In the genomic region with DNA sequence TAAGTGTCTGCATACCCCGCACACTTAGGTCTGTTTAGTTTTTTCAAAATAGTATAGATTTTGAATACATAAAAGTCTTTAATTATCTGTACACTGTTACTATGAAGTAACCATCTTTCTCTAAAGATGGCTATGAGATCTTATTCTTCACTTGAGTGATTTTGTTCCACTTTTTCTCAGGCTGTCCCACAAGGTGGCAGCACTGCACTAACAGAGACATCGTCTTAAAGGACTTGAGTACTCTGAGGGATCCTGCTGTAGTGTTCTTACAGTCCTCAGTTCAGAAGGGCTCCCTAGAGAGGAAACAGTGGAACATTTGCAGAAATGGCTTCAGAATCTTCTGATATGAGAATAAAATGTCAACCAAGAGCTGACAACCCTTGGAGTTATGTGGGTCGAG, we compare ENCODE assay signal across 9 mouse cellular contexts. TPM values are rescaled to one million over a fixed set of nuclear protein-coding genes. Genes with fewer than 3 reads are reported as not detected.
DNase-seq lines count a peak whose midpoint lies in the region; ATAC-seq and TF ChIP-seq lines count a peak whose summit lies in the region.
"Had no signal": no experiment of that assay in that cellular context is flagged by ENCODE, and none has a peak within 500 bp of the region (broad histone marks: within the 10 kb centered on the region; RNA-seq: fewer than 3 reads in every experiment).

No protein-coding gene starts in this region.

- no peak overlapping the region for H3K4me2 ChIP-seq in liver, embryonic 11.5 days
- no peak overlapping the region for H3K4me2 ChIP-seq in liver, postnatal 0 days (ENCODE audit: low read depth, low read length)
- H3K4me2 ChIP-seq: heart, embryonic 13.5 days had no signal

- peaks cover 53% of the 10 kb centered on the region for H3K36me3 ChIP-seq in liver, adult 2 months (ENCODE audit: control insufficient read depth, insufficient read depth, low read length)
- peaks cover 17% of the 10 kb centered on the region for H3K36me3 ChIP-seq in liver, embryonic 11.5 days (ENCODE audit: control insufficient read depth, insufficient read depth, low read length)
- H3K36me3 ChIP-seq in liver, postnatal 0 days (replicated peaks; ENCODE audit: insufficient read depth, low read length): peaks cover 67% of the 10 kb centered on the region

- H3K9ac ChIP-seq in liver, adult 2 months (ENCODE audit: low read depth, low read length): no peak overlapping the region
- H3K9ac ChIP-seq in liver, embryonic 11.5 days (ENCODE audit: low read depth, low read length): no peak overlapping the region
- no peak overlapping the region for H3K9ac ChIP-seq in liver, postnatal 0 days (replicated peaks)
- H3K9ac ChIP-seq: heart, embryonic 13.5 days had no signal

- TF ChIP-seq EP300 in liver, postnatal 0 days (IDR thresholded peaks at IDR 0.05; ENCODE audit: low read depth): no peak

- no peaks in the 10 kb centered on the region for H3K4me1 ChIP-seq in liver, adult 2 months (ENCODE audit: control insufficient read depth, insufficient read depth, low read length)
- no peaks in the 10 kb centered on the region for H3K4me1 ChIP-seq in liver, embryonic 11.5 days (replicated peaks; ENCODE audit: control insufficient read depth, insufficient read depth, low read length)
- no peaks in the 10 kb centered on the region for H3K4me1 ChIP-seq in liver, postnatal 0 days (ENCODE audit: insufficient read depth)
- H3K4me1 ChIP-seq: heart, embryonic 13.5 days had no signal

- no peaks in the 10 kb centered on the region; the same call in 1 of the 2 replicates for H3K79me2 ChIP-seq in liver, adult 2 months (ENCODE audit: control insufficient read depth, insufficient read depth, low read length)

- no peaks in the 10 kb centered on the region for H3K27me3 ChIP-seq in liver, adult 2 months (ENCODE audit: control insufficient read depth, insufficient read depth, low read length)
- no peaks in the 10 kb centered on the region for H3K27me3 ChIP-seq in liver, embryonic 11.5 days (replicated peaks; ENCODE audit: control insufficient read depth, insufficient read depth, low read length)
- no peaks in the 10 kb centered on the region for H3K27me3 ChIP-seq in liver, postnatal 0 days (ENCODE audit: insufficient read depth, low read length)
- H3K27me3 ChIP-seq: heart, embryonic 13.5 days had no signal

- intact Hi-C loops in heart, postnatal 36 days (cut with DNase I): loop anchor here (1.0 kb wide), 1 partner anchor 98 kb away; no protein-coding TSS in a partner anchor

- peak; percentile 24 for DNase-seq in liver, adult 2 months (ENCODE audit: extremely low read depth, low read depth, low spot score)
- no peak for DNase-seq in liver, embryonic 11.5 days (ENCODE audit: low spot score)
- DNase-seq in WW6 (ENCODE audit: low read depth, low spot score): peak; percentile 38
- peak; percentile 35 for DNase-seq in cerebellum, adult 8-10 months
- peak; percentile 25 to 55 for DNase-seq in heart, postnatal 36 days
- peak; percentile 54 for DNase-seq in liver, postnatal 0 days
- peak; percentile 6 to 58 for DNase-seq in spleen, adult 18-20 months

- 69% methylated on average over 3 of the region's 3 CpGs for WGBS in liver, adult 2 months
- 74% methylated on average over 3 of the region's 3 CpGs for WGBS in liver, embryonic 11.5 days
- 59% methylated on average over 3 of the region's 3 CpGs for WGBS in liver, postnatal 0 days (ENCODE audit: insufficient replicate concordance)

- H3K4me3 ChIP-seq in liver, adult 2 months (ENCODE audit: insufficient read depth, low read depth, low read length): no peak overlapping the region
- H3K4me3 ChIP-seq in liver, embryonic 11.5 days (ENCODE audit: low read depth, low read length): no peak overlapping the region
- no peak overlapping the region for H3K4me3 ChIP-seq in liver, postnatal 0 days (ENCODE audit: low read depth, low read length)
- H3K4me3 ChIP-seq: heart, embryonic 13.5 days; myocyte had no signal

- TF ChIP-seq POLR2A in liver, adult 2 months (IDR thresholded peaks at IDR 0.05; ENCODE audit: extremely low read depth, insufficient read depth, low read length): no peak

- no peaks in the 10 kb centered on the region for H3K9me3 ChIP-seq in liver, embryonic 11.5 days (ENCODE audit: control insufficient read depth, low read length)
- H3K9me3 ChIP-seq in liver, postnatal 0 days (ENCODE audit: low read length): no peaks in the 10 kb centered on the region
- H3K9me3 ChIP-seq: heart, embryonic 13.5 days had no signal

- TF ChIP-seq CTCF in liver, adult 2 months (IDR thresholded peaks at IDR 0.05; ENCODE audit: low read depth, low read length): no peak
- peak; percentile 73 for TF ChIP-seq CTCF in liver, postnatal 0 days (IDR thresholded peaks at IDR 0.05; ENCODE audit: low read depth)

- no peak overlapping the region for H3K27ac ChIP-seq in liver, adult 2 months (replicated peaks; ENCODE audit: insufficient read depth, low read depth, low read length)
- H3K27ac ChIP-seq in liver, embryonic 11.5 days (ENCODE audit: low read depth, low read length): no peak overlapping the region
- H3K27ac ChIP-seq in liver, postnatal 0 days (ENCODE audit: low read depth): no peak overlapping the region
- H3K27ac ChIP-seq: heart, embryonic 13.5 days had no signal

- no peak for ATAC-seq in liver, embryonic 11.5 days (replicated peaks; ENCODE audit: low FRiP score)
- no peak for ATAC-seq in liver, postnatal 0 days

RNA-seq across cellular contexts. Expression of gene Pex12, which starts 25.0 kb away (rescaled TPM):
- 4.3 and 5.5 TPM in 2 replicates for total RNA-seq in liver, adult 2 months (2014; rRNA removed)
- 7.9 and 10.1 TPM in 2 replicates for polyA plus RNA-seq in liver, adult 2 months (2012; rRNA removed)
- 12.4 and 13.7 TPM in 2 replicates for polyA plus RNA-seq in liver, embryonic 11.5 days (2014; fragmentation: Nextera tagmentation; extraction: Ambion mirVana)
- total RNA-seq in heart, postnatal 36 days (2021): 10 to 100 TPM in 1 of 2 experiments, 1 to 10 TPM in 1; 7.9 to 11.8 TPM
- 6.8 and 7.1 TPM in 2 replicates for polyA plus RNA-seq in liver, postnatal 0 days (2015; fragmentation: Nextera tagmentation; extraction: Ambion mirVana)

RNA-seq across cellular contexts. Expression of gene Ap2b1, which starts 28.6 kb away (rescaled TPM):
- 25.4 and 31.3 TPM in 2 replicates for total RNA-seq in liver, adult 2 months (2014; rRNA removed)
- polyA plus RNA-seq in liver, adult 2 months (2012; rRNA removed): 16.2 and 16.3 TPM in 2 replicates
- 52.2 and 56.3 TPM in 2 replicates for polyA plus RNA-seq in liver, embryonic 11.5 days (2014; fragmentation: Nextera tagmentation; extraction: Ambion mirVana)
- total RNA-seq in heart, postnatal 36 days (2021): 10 to 100 TPM; 44.9 to 46.1 TPM
- 7.6 and 8.3 TPM in 2 replicates for polyA plus RNA-seq in liver, postnatal 0 days (2015; fragmentation: Nextera tagmentation; extraction: Ambion mirVana)

RNA-seq across cellular contexts. Expression of gene Slfn14, which starts 40.9 kb away (rescaled TPM):
- total RNA-seq in liver, adult 2 months (2014; rRNA removed): not detected in 2 replicates
- polyA plus RNA-seq in liver, adult 2 months (2012; rRNA removed): not detected in 2 replicates
- polyA plus RNA-seq in liver, embryonic 11.5 days (2014; fragmentation: Nextera tagmentation; extraction: Ambion mirVana): 2.1 and 2.4 TPM in 2 replicates
- total RNA-seq in heart, postnatal 36 days (2021): under 1 TPM; 0.11 TPM
- polyA plus RNA-seq in liver, postnatal 0 days (2015; fragmentation: Nextera tagmentation; extraction: Ambion mirVana): 14.3 and 14.8 TPM in 2 replicates
